Mouse (Mus musculus) fat pad, adult 2 months (tissue): Measurements from ENCODE around the gene Aurkaip1.

ENCODE experiments used
- DNase-seq: peaks from one replicate; pipeline ENCODE4 v3.0.0-alpha.2; 2011; ENCODE audit warnings: low read depth, low spot score; ENCODE audit errors: extremely low read depth

The Aurkaip1 gene

GRCm38 (mm10) chr4:155823443-155823842 is 7.6 kb upstream of the Aurkaip1 start:
- no peak for DNase-seq

- DNase-seq, result peak; percentile 95
Observed at GRCm38 (mm10) chr4:155829866-155830265, 1.2 kb upstream of the Aurkaip1 start.

GRCm38 (mm10) chr4:155830596-155830995 is 476 bp upstream of the Aurkaip1 start:
- no peak for DNase-seq

GRCm38 (mm10) chr4:155831831-155832230 is 759 bp downstream of the Aurkaip1 start:
- DNase-seq, result no peak

- no peak for DNase-seq
Observed at GRCm38 (mm10) chr4:155832321-155832720, 1.2 kb downstream of the Aurkaip1 start.

GRCm38 (mm10) chr4:155833234-155833633 is 2.2 kb downstream of the Aurkaip1 start:
- DNase-seq, result no peak

- DNase-seq, result no peak
Observed at GRCm38 (mm10) chr4:155833836-155834235, 2.8 kb downstream of the Aurkaip1 start.

- no peak for DNase-seq
Observed at GRCm38 (mm10) chr4:155837404-155838010, 6.4 kb downstream of the Aurkaip1 start.

- DNase-seq, result no peak
Observed at GRCm38 (mm10) chr4:155838187-155839153, 7.4 kb downstream of the Aurkaip1 start.

- no peak for DNase-seq
Observed at GRCm38 (mm10) chr4:155839483-155839910, 8.4 kb downstream of the Aurkaip1 start, which contains the start of gene Mxra8. Mxra8 (plus strand) TSS chr4:155839680.

GRCm38 (mm10) chr4:155840076-155841002 is 9.3 kb downstream of the Aurkaip1 start:
- DNase-seq, result no peak

GRCm38 (mm10) chr4:155841003-155841454 is 10.0 kb downstream of the Aurkaip1 start:
- no peak for DNase-seq

- DNase-seq, result no peak
Observed at GRCm38 (mm10) chr4:155841651-155842270, 10.7 kb downstream of the Aurkaip1 start.

- DNase-seq, result no peak
Observed at GRCm38 (mm10) chr4:155843231-155843630, 12.2 kb downstream of the Aurkaip1 start.

GRCm38 (mm10) chr4:155846871-155847578 is 16.0 kb downstream of the Aurkaip1 start, which contains the start of gene Dvl1:
Dvl1 (plus strand) TSS chr4:155847402.
- DNase-seq, result no peak

- no peak for DNase-seq
Observed at GRCm38 (mm10) chr4:155847591-155848352, 16.7 kb downstream of the Aurkaip1 start.

- DNase-seq, result no peak
Observed at GRCm38 (mm10) chr4:155848434-155849095, 17.5 kb downstream of the Aurkaip1 start.

GRCm38 (mm10) chr4:155849391-155849790 is 18.3 kb downstream of the Aurkaip1 start:
- DNase-seq, result no peak
